Mouse (Mus musculus) retina, adult 2 months (tissue): Measurements from ENCODE around the gene Abracl.

Experiments used
- DNase-seq: peaks from one replicate; pipeline ENCODE4 v3.0.0-alpha.2; 2012; ENCODE audit warnings: low read depth, low spot score

The Abracl gene

GRCm38 (mm10) chr10:18021576-18022311 is 1.3 kb downstream of the Abracl start:
- DNase-seq, result no peak

GRCm38 (mm10) chr10:18020846-18021245 is 2.2 kb downstream of the Abracl start:
- DNase-seq, result no peak

- DNase-seq, result no peak
Measured at GRCm38 (mm10) chr10:18020443-18020842, 2.6 kb downstream of the Abracl start.

GRCm38 (mm10) chr10:18011761-18012160 is 11.3 kb downstream of the Abracl start:
- no peak for DNase-seq

DNA sequence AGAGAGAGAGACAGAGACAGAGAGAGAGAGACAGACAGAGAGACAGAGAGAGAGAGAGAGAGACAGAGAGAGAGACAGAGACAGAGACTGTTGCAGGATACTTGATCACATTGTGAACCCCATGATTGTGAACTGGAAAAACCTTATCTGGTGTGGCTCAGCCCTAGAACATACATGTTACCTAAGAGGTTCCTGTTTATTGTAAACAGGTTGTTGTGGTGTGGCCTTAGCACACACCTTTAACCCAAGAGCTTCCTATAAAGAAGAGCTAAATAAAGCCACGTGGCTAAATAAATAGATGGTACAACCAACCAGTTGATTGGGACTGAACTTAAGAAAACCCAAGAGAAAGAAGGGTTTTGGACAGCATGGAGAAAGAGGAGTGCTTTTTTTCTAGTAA is 13.3 kb downstream of the Abracl start:
- DNase-seq, result no peak

- DNase-seq, result no peak
Measured at GRCm38 (mm10) chr10:18008118-18008517, 15.0 kb downstream of the Abracl start.

GRCm38 (mm10) chr10:18007243-18007642 is 15.8 kb downstream of the Abracl start:
- no peak for DNase-seq

DNA sequence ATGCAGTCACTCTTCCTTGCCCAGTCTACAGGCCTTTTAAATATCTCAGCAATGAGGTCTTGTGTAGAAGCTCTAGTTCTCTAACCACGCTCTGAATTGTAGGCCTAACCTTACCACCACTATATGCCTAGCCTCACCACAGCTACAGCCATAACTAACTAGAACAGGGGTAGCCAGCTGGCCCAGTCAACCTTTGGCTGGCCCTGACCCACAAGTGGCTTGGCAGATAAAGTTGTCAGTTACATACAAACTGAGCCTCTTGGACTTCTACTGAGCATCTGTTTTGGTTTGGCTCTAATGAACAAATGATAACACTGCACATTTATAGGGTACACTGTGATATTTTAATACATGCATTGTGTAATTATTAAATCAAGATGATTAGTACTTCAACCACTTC is 16.3 kb downstream of the Abracl start:
- DNase-seq, result no peak

GRCm38 (mm10) chr10:18005136-18005955 is 17.7 kb downstream of the Abracl start:
- DNase-seq, result no peak

GRCm38 (mm10) chr10:18003966-18004637 is 19.0 kb downstream of the Abracl start:
- no peak for DNase-seq

DNA sequence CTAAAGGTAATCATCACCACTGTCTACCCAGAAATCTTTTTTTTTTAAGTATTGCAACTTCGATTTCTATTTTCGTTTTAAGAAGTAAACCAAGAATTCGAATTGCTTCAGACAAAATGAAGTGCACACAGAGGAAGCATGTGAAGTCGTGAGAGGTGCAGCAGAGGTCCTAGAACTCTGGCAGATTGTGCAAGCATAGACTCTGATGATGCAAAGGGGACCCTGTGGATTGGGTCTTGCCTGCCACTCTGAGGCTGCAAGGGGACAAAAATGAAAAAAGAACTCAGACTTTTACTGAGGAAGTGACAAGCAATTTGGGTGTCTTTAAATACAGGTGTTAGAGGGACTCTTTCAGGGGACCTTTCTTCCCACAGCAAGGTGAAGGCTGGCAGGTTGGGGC is 32.5 kb downstream of the Abracl start:
- no peak for DNase-seq

DNA sequence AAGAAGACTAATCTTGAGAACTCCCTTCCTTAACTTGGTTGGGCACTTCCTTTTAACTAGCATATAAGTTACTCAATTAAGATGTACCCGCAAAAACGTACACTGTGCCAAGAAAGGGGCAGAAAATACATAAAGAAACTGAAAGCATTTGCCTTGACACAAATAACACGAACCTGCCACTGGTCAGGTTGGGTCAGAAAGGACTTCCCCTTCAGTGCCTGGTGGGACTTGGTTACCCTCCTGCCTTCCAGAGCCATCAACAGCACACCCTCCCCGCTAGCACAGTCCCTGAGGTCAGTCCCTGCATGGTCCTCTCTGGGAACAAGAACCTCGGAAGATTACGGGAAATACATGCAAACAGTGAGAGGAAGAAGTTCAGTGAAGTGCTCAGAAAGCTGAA is 34.0 kb downstream of the Abracl start:
- DNase-seq, result no peak

DNA sequence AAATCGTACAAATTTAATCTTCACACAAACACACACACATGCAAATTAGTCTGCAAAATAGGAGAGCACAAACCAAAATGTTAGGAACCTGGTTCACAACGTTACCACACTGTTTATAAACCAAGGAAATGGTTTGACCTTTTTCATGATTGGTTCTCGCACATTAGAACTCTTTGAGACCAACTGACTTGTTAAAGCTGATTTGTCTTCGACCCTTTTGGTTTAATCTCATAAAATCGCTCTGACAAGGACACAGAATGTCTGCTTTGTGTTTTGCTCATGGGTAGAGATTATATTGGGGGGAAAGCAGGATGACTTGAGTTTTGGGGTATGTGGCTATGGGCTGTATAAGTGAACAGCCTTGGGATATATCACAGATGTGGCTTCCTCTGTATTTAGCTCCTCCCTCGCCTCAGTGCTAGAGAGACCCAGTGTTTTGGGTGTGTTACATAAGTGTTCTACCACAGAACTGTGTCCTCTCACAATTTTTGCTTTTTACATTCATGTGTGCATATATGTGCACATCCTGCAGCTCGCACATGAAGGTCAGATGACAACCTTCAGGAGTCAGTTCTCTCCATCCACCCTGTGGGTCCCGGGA is 35.2 kb downstream of the Abracl start:
- no peak for DNase-seq

DNA sequence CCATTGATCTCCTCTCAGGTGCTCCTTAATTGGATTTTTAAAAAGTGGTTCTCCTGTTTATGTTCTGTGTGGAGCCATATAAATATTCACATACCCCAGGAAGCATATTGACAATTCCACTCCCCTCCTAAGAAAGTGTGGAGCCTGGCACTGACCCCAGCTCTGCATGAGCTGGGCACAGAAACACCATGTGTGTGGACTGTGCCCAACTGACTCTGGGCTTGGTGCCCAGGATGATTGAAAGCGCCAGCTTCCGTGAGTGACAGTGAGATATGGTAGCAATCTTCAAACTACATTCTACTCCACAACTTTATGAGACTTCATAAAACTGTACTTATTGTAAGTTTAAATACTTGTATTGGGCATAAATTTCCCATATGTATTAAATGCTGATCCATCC is 39.8 kb downstream of the Abracl start:
- no peak for DNase-seq

DNA sequence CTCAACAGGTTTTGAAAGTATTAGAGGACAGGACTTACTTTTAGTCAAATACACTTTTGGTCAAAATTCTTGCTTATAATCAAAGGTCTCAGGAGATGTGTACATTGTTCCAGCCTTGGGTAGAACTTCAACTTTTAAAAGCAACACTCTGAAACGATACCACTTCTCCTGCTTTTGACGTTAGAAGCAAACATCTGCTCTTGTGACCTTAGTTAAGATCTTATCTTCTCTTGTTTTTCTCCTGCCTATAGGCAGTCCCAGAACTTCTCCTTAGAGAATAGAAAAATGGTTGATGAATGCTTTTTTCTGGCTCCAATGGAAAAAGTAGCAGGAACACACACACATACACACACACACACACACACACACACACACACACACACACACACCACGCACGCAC is 57.0 kb downstream of the Abracl start:
- DNase-seq, result no peak
